Mouse (Mus musculus): ENCODE results near the gene Slc44a2. TPM values are rescaled to one million over a fixed set of nuclear protein-coding genes. Genes with fewer than 3 reads are reported as not detected.
A peak's percentile ranks its signal among the peaks of the same experiment; 100 is the strongest.

Slc44a2 gene
- polyA plus RNA-seq, 1 experiment from 2014 or later = 65.5 TPM

- ATAC-seq = no peak
- Histone ChIP-seq H3K4me3 (ENCODE audit: low read depth, low read length) (no peak overlapping the region), H3K27me3 (ENCODE audit: control insufficient read depth, insufficient read depth, low read depth, low read length) (no peaks in the 10 kb centered on the region), H3K4me1 (ENCODE audit: control insufficient read depth, insufficient read depth, low read length) (no peaks in the 10 kb centered on the region), H3K27ac (ENCODE audit: low read length) (no peak overlapping the region), H3K36me3 (ENCODE audit: control insufficient read depth, insufficient read depth, low read length) (peaks cover 51% of the 10 kb centered on the region), H3K4me2 (ENCODE audit: low read length) (no peak overlapping the region), H3K9me3 (replicated peaks; ENCODE audit: control insufficient read depth, low read length, poor library complexity, severe bottlenecking) (no peaks in the 10 kb centered on the region), H3K9ac (ENCODE audit: low read depth, low read length) (no peak overlapping the region)
- WGBS = 94% methylated on average over 5 of the region's 5 CpGs
Measured at GRCm38 (mm10) chr9:21277776-21278175, 42.7 kb upstream of the Slc44a2 start.

- no peak overlapping the region for H3K4me3 ChIP-seq (ENCODE audit: low read depth, low read length)
- no peaks in the 10 kb centered on the region for H3K9me3 ChIP-seq (replicated peaks; ENCODE audit: control insufficient read depth, low read length, poor library complexity, severe bottlenecking)
- no peak overlapping the region for H3K9ac ChIP-seq (ENCODE audit: low read depth, low read length)
- no peaks in the 10 kb centered on the region for H3K27me3 ChIP-seq (ENCODE audit: control insufficient read depth, insufficient read depth, low read depth, low read length)
- no peak for ATAC-seq
- peaks cover 15% of the 10 kb centered on the region for H3K4me1 ChIP-seq (ENCODE audit: control insufficient read depth, insufficient read depth, low read length)
- no peak overlapping the region for H3K27ac ChIP-seq (ENCODE audit: low read length)
- peaks cover 36% of the 10 kb centered on the region for H3K36me3 ChIP-seq (ENCODE audit: control insufficient read depth, insufficient read depth, low read length)
- H3K4me2 ChIP-seq (ENCODE audit: low read length) = no peak overlapping the region
- 90% methylated on average over 5 of the region's 5 CpGs for WGBS
Measured at GRCm38 (mm10) chr9:21283591-21283990, 36.9 kb upstream of the Slc44a2 start.

GRCm38 (mm10) chr9:21283994-21284393 is 36.5 kb upstream of the Slc44a2 start:
- Histone ChIP-seq H3K27ac (ENCODE audit: low read length) (no peak overlapping the region), H3K4me1 (ENCODE audit: control insufficient read depth, insufficient read depth, low read length) (peaks cover 19% of the 10 kb centered on the region), H3K27me3 (ENCODE audit: control insufficient read depth, insufficient read depth, low read depth, low read length) (no peaks in the 10 kb centered on the region), H3K36me3 (ENCODE audit: control insufficient read depth, insufficient read depth, low read length) (peaks cover 35% of the 10 kb centered on the region), H3K4me3 (ENCODE audit: low read depth, low read length) (no peak overlapping the region), H3K4me2 (ENCODE audit: low read length) (no peak overlapping the region), H3K9ac (ENCODE audit: low read depth, low read length) (no peak overlapping the region), H3K9me3 (replicated peaks; ENCODE audit: control insufficient read depth, low read length, poor library complexity, severe bottlenecking) (no peaks in the 10 kb centered on the region)
- WGBS = 84% methylated on average over 3 of the region's 3 CpGs
- no peak for ATAC-seq

GRCm38 (mm10) chr9:21286753-21287152 is 33.7 kb upstream of the Slc44a2 start:
- 78% methylated on average over 3 of the region's 3 CpGs for WGBS
- ATAC-seq = no peak
- Histone ChIP-seq H3K36me3 (ENCODE audit: control insufficient read depth, insufficient read depth, low read length) (peaks cover 16% of the 10 kb centered on the region; the same call in 1 of the 2 replicates), H3K9me3 (replicated peaks; ENCODE audit: control insufficient read depth, low read length, poor library complexity, severe bottlenecking) (no peaks in the 10 kb centered on the region), H3K4me1 (ENCODE audit: control insufficient read depth, insufficient read depth, low read length) (peaks cover 29% of the 10 kb centered on the region), H3K4me3 (ENCODE audit: low read depth, low read length) (peak overlapping the region; percentile 74), H3K4me2 (ENCODE audit: low read length) (peak overlapping the region; percentile 90), H3K27ac (ENCODE audit: low read length) (no peak overlapping the region), H3K9ac (ENCODE audit: low read depth, low read length) (peak overlapping the region; percentile 81; the same call in 1 of the 2 replicates), H3K27me3 (ENCODE audit: control insufficient read depth, insufficient read depth, low read depth, low read length) (no peaks in the 10 kb centered on the region)

- Histone ChIP-seq H3K36me3 (ENCODE audit: control insufficient read depth, insufficient read depth, low read length) (peaks cover 9% of the 10 kb centered on the region; the same call in 1 of the 2 replicates), H3K27me3 (ENCODE audit: control insufficient read depth, insufficient read depth, low read depth, low read length) (no peaks in the 10 kb centered on the region)
- under 1% methylated on average over 59 of the region's 59 CpGs for WGBS
Measured at GRCm38 (mm10) chr9:21287571-21288402, 32.7 kb upstream of the Slc44a2 start, which contains the start of gene Kri1. Gene Kri1, minus strand, starts transcription at chr9:21287969.

GRCm38 (mm10) chr9:21288404-21289336 is 31.8 kb upstream of the Slc44a2 start:
- peak overlapping the region; percentile 90 for H3K4me2 ChIP-seq (ENCODE audit: low read length)
- peaks cover 29% of the 10 kb centered on the region for H3K4me1 ChIP-seq (ENCODE audit: control insufficient read depth, insufficient read depth, low read length)
- 82% methylated on average over 13 of the region's 13 CpGs for WGBS
- no peaks in the 10 kb centered on the region for H3K27me3 ChIP-seq (ENCODE audit: control insufficient read depth, insufficient read depth, low read depth, low read length)
- H3K27ac ChIP-seq (ENCODE audit: low read length) = peak overlapping the region; percentile 91
- no peaks in the 10 kb centered on the region for H3K9me3 ChIP-seq (replicated peaks; ENCODE audit: control insufficient read depth, low read length, poor library complexity, severe bottlenecking)
- 0 out of 2 replicates have a peak, but pooled peaks cover 6% of the 10 kb centered on the region for H3K36me3 ChIP-seq (ENCODE audit: control insufficient read depth, insufficient read depth, low read length)
- ATAC-seq = no peak
- H3K9ac ChIP-seq (ENCODE audit: low read depth, low read length) = peak overlapping the region; percentile 81
- H3K4me3 ChIP-seq (ENCODE audit: low read depth, low read length) = peak overlapping the region; percentile 74

More at GRCm38 (mm10) chr9:21287571-21288402, 32.7 kb upstream of the Slc44a2 start, which contains the start of gene Kri1:
- peaks cover 29% of the 10 kb centered on the region for H3K4me1 ChIP-seq (ENCODE audit: control insufficient read depth, insufficient read depth, low read length)
- H3K4me3 ChIP-seq (ENCODE audit: low read depth, low read length) = peak within 1 kb of the TSS; percentile 74
- peak; percentile 79 for ATAC-seq
- H3K27ac ChIP-seq (ENCODE audit: low read length) = peak within 1 kb of the TSS; percentile 91
- H3K4me2 ChIP-seq (ENCODE audit: low read length) = peak within 1 kb of the TSS; percentile 90
- H3K9me3 ChIP-seq (replicated peaks; ENCODE audit: control insufficient read depth, low read length, poor library complexity, severe bottlenecking) = no peaks in the 10 kb centered on the region
- peak within 1 kb of the TSS; percentile 81 for H3K9ac ChIP-seq (ENCODE audit: low read depth, low read length)

GRCm38 (mm10) chr9:21289337-21289671 is 31.2 kb upstream of the Slc44a2 start:
- Histone ChIP-seq H3K4me2 (ENCODE audit: low read length) (no peak overlapping the region; the same call in 1 of the 2 replicates), H3K27ac (ENCODE audit: low read length) (no peak overlapping the region), H3K36me3 (ENCODE audit: control insufficient read depth, insufficient read depth, low read length) (0 out of 2 replicates have a peak, but pooled peaks cover 3% of the 10 kb centered on the region), H3K27me3 (ENCODE audit: control insufficient read depth, insufficient read depth, low read depth, low read length) (no peaks in the 10 kb centered on the region), H3K9ac (ENCODE audit: low read depth, low read length) (no peak overlapping the region), H3K4me3 (ENCODE audit: low read depth, low read length) (no peak overlapping the region), H3K9me3 (replicated peaks; ENCODE audit: control insufficient read depth, low read length, poor library complexity, severe bottlenecking) (no peaks in the 10 kb centered on the region), H3K4me1 (ENCODE audit: control insufficient read depth, insufficient read depth, low read length) (peaks cover 29% of the 10 kb centered on the region)
- 84% methylated on average over 2 of the region's 2 CpGs for WGBS
- ATAC-seq = no peak

GRCm38 (mm10) chr9:21290589-21290988 is 29.9 kb upstream of the Slc44a2 start:
- H3K9ac ChIP-seq (ENCODE audit: low read depth, low read length) = peak overlapping the region; percentile 84
- H3K4me2 ChIP-seq (ENCODE audit: low read length) = peak overlapping the region; percentile 72
- no peaks in the 10 kb centered on the region for H3K9me3 ChIP-seq (replicated peaks; ENCODE audit: control insufficient read depth, low read length, poor library complexity, severe bottlenecking)
- H3K36me3 ChIP-seq (ENCODE audit: control insufficient read depth, insufficient read depth, low read length) = no peaks in the 10 kb centered on the region
- no peaks in the 10 kb centered on the region for H3K27me3 ChIP-seq (ENCODE audit: control insufficient read depth, insufficient read depth, low read depth, low read length)
- no peak for ATAC-seq
- WGBS = under 1% methylated on average over 20 of the region's 20 CpGs
- H3K4me1 ChIP-seq (ENCODE audit: control insufficient read depth, insufficient read depth, low read length) = peaks cover 29% of the 10 kb centered on the region
- peak overlapping the region; percentile 70 for H3K27ac ChIP-seq (ENCODE audit: low read length)
- peak overlapping the region; percentile 78 for H3K4me3 ChIP-seq (ENCODE audit: low read depth, low read length)
